In genomic region chr19:3846676-3847604, GRCm38 (mm10) we compare ENCODE assay signal across 16 mouse cellular contexts. TPM values are rescaled to one million over a fixed set of nuclear protein-coding genes. Genes with fewer than 3 reads are reported as not detected.
DNase-seq lines count a peak whose midpoint lies in the region; TF ChIP-seq lines count a peak whose summit lies in the region.
"Had no signal": no experiment of that assay in that cellular context is flagged by ENCODE, and none has a peak within 500 bp of the region (broad histone marks: within the 10 kb centered on the region; RNA-seq: fewer than 3 reads in every experiment).

No protein-coding gene starts in this region.

- no peak for TF ChIP-seq POLR2A in testis, adult 2 months (IDR thresholded peaks at IDR 0.05; ENCODE audit: control insufficient read depth, low read depth, low read length)
- no peak for TF ChIP-seq POLR2A in kidney, adult 2 months (IDR thresholded peaks at IDR 0.05; ENCODE audit: low read depth, low read length)

- no peaks in the 10 kb centered on the region for H3K27me3 ChIP-seq in heart, embryonic 10.5 days (ENCODE audit: insufficient read depth, poor library complexity, severe bottlenecking)
- H3K27me3 ChIP-seq in testis, adult 2 months (ENCODE audit: control insufficient read depth, insufficient read depth, low read length), result no peaks in the 10 kb centered on the region
- no peaks in the 10 kb centered on the region for H3K27me3 ChIP-seq in splenic B cell, adult 2 months (ENCODE audit: control insufficient read depth, insufficient read depth, low read length, poor library complexity, severe bottlenecking)
- H3K27me3 ChIP-seq in kidney, adult 2 months (replicated peaks; ENCODE audit: control insufficient read depth, insufficient read depth, low read length), result no peaks in the 10 kb centered on the region

- TF ChIP-seq CTCF in testis, adult 2 months (IDR thresholded peaks at IDR 0.05; ENCODE audit: control insufficient read depth, insufficient read depth, insufficient replicate concordance, low read depth, low read length), result no peak
- TF ChIP-seq CTCF in kidney, adult 2 months (conservative IDR thresholded peaks at IDR 0.05; ENCODE audit: insufficient read depth, insufficient read length, low read depth, low read length), result no peak

- peak; percentile 49 to 82 for DNase-seq in adrenal gland, adult (ENCODE audit: inconsistent age in 2 of 2, low spot score in 1 of 2)
- no peak for DNase-seq in adrenal gland, postnatal 10 days
- peak; percentile 55 for DNase-seq in heart, embryonic 10.5 days (ENCODE audit: low spot score)
- DNase-seq in heart, postnatal 10 days, result no peak
- no peak for DNase-seq in testis, postnatal 10 days (ENCODE audit: low spot score)
- peak; percentile 18 for DNase-seq in splenic B cell, adult 2 months (ENCODE audit: low read depth, low spot score)
- no peak for DNase-seq in kidney, adult 2 months
- DNase-seq: forebrain, postnatal 0 days; gastrocnemius, postnatal 14 days; heart, postnatal 14 days; kidney, adult 11 months; kidney, postnatal 25 days; midbrain, embryonic 14.5 days had no signal

- no peaks in the 10 kb centered on the region for H3K9me3 ChIP-seq in heart, embryonic 10.5 days

- WGBS in heart, embryonic 10.5 days, result 75% methylated on average over 10 of the region's 10 CpGs
- WGBS in kidney, adult 2 months, result 82% methylated on average over 10 of the region's 10 CpGs

- no peak overlapping the region for H3K27ac ChIP-seq in heart, embryonic 10.5 days
- 0 out of 2 replicates have a peak overlapping the region, but pooled peaks have one; percentile 4 for H3K27ac ChIP-seq in testis, adult 2 months (ENCODE audit: control insufficient read depth, insufficient read depth, low read depth, low read length)
- H3K27ac ChIP-seq in kidney, adult 2 months (ENCODE audit: insufficient read depth, low read depth, low read length), result no peak overlapping the region
- H3K27ac ChIP-seq: hindbrain, embryonic 14.5 days; stomach, postnatal 0 days had no signal

- intact Hi-C loops in heart, postnatal 10 days (cut with DNase I), result no loop called here

- no peak overlapping the region for H3K4me3 ChIP-seq in heart, embryonic 10.5 days
- no peak overlapping the region for H3K4me3 ChIP-seq in testis, adult 2 months (ENCODE audit: control insufficient read depth, low read depth, low read length)
- H3K4me3 ChIP-seq in kidney, adult 2 months (ENCODE audit: insufficient read depth, low read depth, low read length), result no peak overlapping the region

- H3K36me3 ChIP-seq in heart, embryonic 10.5 days, result no peaks in the 10 kb centered on the region
- H3K36me3 ChIP-seq in testis, adult 2 months (ENCODE audit: control insufficient read depth, insufficient read depth, low read length), result no peaks in the 10 kb centered on the region
- no peaks in the 10 kb centered on the region for H3K36me3 ChIP-seq in splenic B cell, adult 2 months (ENCODE audit: control insufficient read depth, insufficient read depth, low read length, poor library complexity, severe bottlenecking)
- H3K36me3 ChIP-seq in kidney, adult 2 months (ENCODE audit: control insufficient read depth, insufficient read depth, low read length), result no peaks in the 10 kb centered on the region

- H3K4me1 ChIP-seq in heart, embryonic 10.5 days, result peaks cover 22% of the 10 kb centered on the region
- peaks cover 17% of the 10 kb centered on the region for H3K4me1 ChIP-seq in testis, adult 2 months (ENCODE audit: control insufficient read depth, insufficient read depth, low read length)
- peaks cover 32% of the 10 kb centered on the region for H3K4me1 ChIP-seq in kidney, adult 2 months (ENCODE audit: control insufficient read depth, insufficient read depth, low read length)

RNA-seq across cellular contexts. Expression of gene Chka, which starts 4.6 kb away (rescaled TPM):
- total RNA-seq in adrenal gland, postnatal 10 days (2021), result 10 to 100 TPM; 46.6 to 53.1 TPM
- 29.8 and 40.3 TPM in 2 replicates for polyA plus RNA-seq in heart, embryonic 10.5 days (2016; fragmentation: Nextera tagmentation; extraction: Ambion mirVana)
- total RNA-seq in heart, postnatal 10 days (2021), result 10 to 100 TPM; 12.1 to 17.8 TPM
- 85.7 and 90.2 TPM in 2 replicates for polyA plus RNA-seq in testis, adult 2 months (2012; rRNA removed)
- polyA plus RNA-seq in kidney, adult 2 months (2012; rRNA removed), result 65.0 and 72.0 TPM in 2 replicates

RNA-seq across cellular contexts. Expression of gene Tcirg1, which starts 60.0 kb away (rescaled TPM):
- total RNA-seq in adrenal gland, postnatal 10 days (2021), result 10 to 100 TPM; 40.7 to 52.9 TPM
- 22.5 and 32.2 TPM in 2 replicates for polyA plus RNA-seq in heart, embryonic 10.5 days (2016; fragmentation: Nextera tagmentation; extraction: Ambion mirVana)
- 10 to 100 TPM; 15.7 to 16.2 TPM for total RNA-seq in heart, postnatal 10 days (2021)
- polyA plus RNA-seq in testis, adult 2 months (2012; rRNA removed), result 11.2 and 11.4 TPM in 2 replicates
- polyA plus RNA-seq in kidney, adult 2 months (2012; rRNA removed), result 69.2 and 71.2 TPM in 2 replicates

Comparison
In these comparisons a context has a peak if more than half of its experiments do, and no peak if none do; other contexts are left out.
1. DNase-seq: peak in adrenal gland, adult (2 of 2), heart, embryonic 10.5 days (single experiment) and splenic B cell, adult 2 months (single experiment); none in adrenal gland, postnatal 10 days (single experiment), heart, postnatal 10 days (0 of 2), testis, postnatal 10 days (single experiment) and kidney, adult 2 months (single experiment).